Mouse (Mus musculus) lung, adult 2 months (tissue): ENCODE data around the gene Lss. TPM values are rescaled to one million over a fixed set of nuclear protein-coding genes. Genes with fewer than 3 reads are reported as not detected.

Source experiments
- DNase-seq: peaks from one replicate; pipeline ENCODE4 v3.0.0; 2022
- H3K4me1 ChIP-seq: fragments of 200-500 bp; 2 replicates; pipeline ENCODE4 v1.6.1; 2011; ENCODE audit warnings: low read length; ENCODE audit not compliant: control insufficient read depth, insufficient read depth
- H3K4me3 ChIP-seq: fragments of 200-500 bp; replicated peaks from 2 replicates; pipeline ENCODE3; 2011; ENCODE audit warnings: low read depth, mild to moderate bottlenecking, control low read depth, low read length; ENCODE audit errors: extremely low read depth
- CTCF ChIP-seq: fragments of 200-500 bp; IDR thresholded peaks from 2 replicates; pipeline ENCODE4 v1.5.1; 2011; ENCODE audit warnings: mild to moderate bottlenecking, low read length, control low read depth; ENCODE audit not compliant: insufficient read depth
- POLR2A ChIP-seq: fragments of 200-500 bp; IDR thresholded peaks from 2 replicates; pipeline ENCODE4 v1.6.1; 2011; ENCODE audit warnings: low read depth, mild to moderate bottlenecking, control low read depth, low read length, borderline replicate concordance; ENCODE audit errors: extremely low read depth
- WGBS: fragments of 180-500 bp; shearing (Covaris S2); methylation state at CpG from one replicate; pipeline ENCODE4 v1.1.7; 2018; 5-methylcytosine and 5-hydroxymethylcytosine counted together
- polyA plus RNA-seq: library from polyadenylated mRNA; depleted of rRNA; stranded (reverse); fragments of >200 nt; gene quantifications from 2 replicates; pipeline ENCODE4 v1.2.3, GENCODE M21; 2012; rRNA removed

Gene Lss
- polyA plus RNA-seq: 20.7 and 30.0 TPM in 2 replicates

DNA sequence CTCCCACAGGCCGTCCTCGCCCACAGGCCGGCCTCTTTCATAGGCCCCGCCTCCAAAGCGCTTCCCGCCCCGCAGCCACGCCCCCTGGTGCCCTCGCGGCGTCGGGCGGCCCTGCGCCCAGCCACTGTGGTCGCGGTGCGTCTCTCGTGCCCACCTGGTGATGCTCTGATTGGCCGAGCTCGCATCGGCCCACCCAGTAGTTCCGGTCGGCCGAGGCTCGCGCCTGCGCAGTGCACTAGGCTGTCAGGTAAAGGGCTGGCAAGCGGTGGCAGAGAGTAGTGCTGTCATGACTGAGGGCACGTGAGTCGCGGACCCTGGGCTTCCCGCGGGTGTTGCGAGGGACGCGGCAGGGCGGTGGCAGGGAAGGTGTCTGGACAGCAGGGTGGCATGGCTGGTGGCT is at the start of gene Lss:
Gene Lss, plus strand, starts transcription at position 214 of the 400 bp plus-strand sequence.
- WGBS: under 1% methylated on average over 37 of the region's 37 CpGs

GRCm38 (mm10) chr10:76486302-76486701 is 45.1 kb upstream of the Lss start:
- no peak for DNase-seq
- TF ChIP-seq POLR2A (no peak), CTCF (no peak)
- Histone ChIP-seq H3K4me1 (no peaks in the 10 kb centered on the region), H3K4me3 (no peak overlapping the region)
- WGBS: 95% methylated on average over 2 of the region's 2 CpGs

More for the DNA sequence above, at the start of gene Lss:
- TF ChIP-seq CTCF (no peak), POLR2A (peak; percentile 81; the same call in 1 of the 2 replicates)
- H3K4me3 ChIP-seq: peak within 1 kb of the TSS; percentile 87
- DNase-seq: peak; percentile 93
- 0 out of 2 replicates have a peak, but pooled peaks cover 2% of the 10 kb centered on the region for H3K4me1 ChIP-seq

GRCm38 (mm10) chr10:76488265-76488664 is 43.1 kb upstream of the Lss start:
- Histone ChIP-seq H3K4me1 (no peaks in the 10 kb centered on the region), H3K4me3 (no peak overlapping the region)
- 91% methylated on average over 8 of the region's 8 CpGs for WGBS
- no peak for TF ChIP-seq POLR2A
- TF ChIP-seq CTCF: no peak
- DNase-seq: no peak

DNA sequence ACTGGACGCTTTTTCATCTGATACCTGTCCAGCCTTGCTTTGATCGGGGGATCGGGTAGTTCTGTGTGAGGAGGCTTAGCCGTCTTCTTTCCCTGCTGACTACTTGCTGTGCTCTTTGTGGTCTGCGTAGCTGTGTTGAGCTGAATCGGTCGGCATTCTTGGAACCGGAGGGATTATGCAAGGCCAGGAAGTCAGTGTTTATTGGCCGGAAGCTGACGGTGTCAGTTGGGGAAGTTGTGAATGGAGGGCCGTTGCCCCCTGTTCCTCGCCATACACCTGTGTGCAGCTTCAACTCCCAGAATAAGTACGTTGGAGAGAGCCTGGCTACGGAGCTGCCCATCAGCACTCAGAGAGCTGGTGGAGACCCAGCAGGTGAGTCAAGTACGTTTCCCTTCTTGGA is 42.2 kb upstream of the Lss start:
- no peak for DNase-seq
- Histone ChIP-seq H3K4me3 (no peak overlapping the region), H3K4me1 (no peaks in the 10 kb centered on the region)
- no peak for TF ChIP-seq POLR2A
- WGBS: 57% methylated on average over 15 of the region's 15 CpGs

GRCm38 (mm10) chr10:76493527-76493926 is 37.9 kb upstream of the Lss start:
- DNase-seq: no peak
- WGBS: 65% methylated on average over 1 of the region's 1 CpGs
- TF ChIP-seq CTCF: no peak
- no peak for TF ChIP-seq POLR2A
- no peak overlapping the region for H3K4me3 ChIP-seq
- no peaks in the 10 kb centered on the region for H3K4me1 ChIP-seq

- 82% methylated on average over 6 of the region's 6 CpGs for WGBS
- no peak for DNase-seq
- Histone ChIP-seq H3K4me1 (no peaks in the 10 kb centered on the region), H3K4me3 (no peak overlapping the region)
- TF ChIP-seq POLR2A: no peak
- TF ChIP-seq CTCF: no peak
These were observed 35.9 kb upstream of the Lss start for GRCm38 (mm10) chr10:76495501-76495900.

DNA sequence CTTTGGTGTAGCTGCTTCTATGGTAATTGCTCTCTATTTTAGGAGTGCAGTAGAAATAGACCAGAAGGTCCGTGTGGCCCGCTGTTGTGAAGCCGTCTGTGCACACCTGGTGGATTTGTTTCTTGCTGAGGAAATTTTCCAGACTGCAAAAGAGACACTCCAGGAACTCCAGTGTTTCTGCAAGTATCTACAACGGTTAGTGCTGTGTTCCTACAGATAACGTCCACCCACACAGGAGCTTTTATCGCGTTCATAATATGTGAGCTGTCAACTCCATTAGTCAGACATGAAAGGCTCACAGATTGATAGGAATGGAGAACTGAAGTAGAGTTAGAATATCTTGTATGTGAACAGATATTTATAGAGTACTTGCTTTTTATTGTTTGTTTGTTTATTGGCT is 35.0 kb upstream of the Lss start:
- no peak overlapping the region for H3K4me3 ChIP-seq
- no peak for DNase-seq
- TF ChIP-seq POLR2A (no peak), CTCF (no peak)
- no peaks in the 10 kb centered on the region for H3K4me1 ChIP-seq
- WGBS: 81% methylated on average over 7 of the region's 7 CpGs

- no peak for DNase-seq
- TF ChIP-seq POLR2A (no peak), CTCF (no peak)
- Histone ChIP-seq H3K4me3 (no peak overlapping the region), H3K4me1 (no peaks in the 10 kb centered on the region)
- WGBS: 91% methylated on average over 4 of the region's 4 CpGs
These were observed 33.9 kb upstream of the Lss start for GRCm38 (mm10) chr10:76497522-76497921.

DNA sequence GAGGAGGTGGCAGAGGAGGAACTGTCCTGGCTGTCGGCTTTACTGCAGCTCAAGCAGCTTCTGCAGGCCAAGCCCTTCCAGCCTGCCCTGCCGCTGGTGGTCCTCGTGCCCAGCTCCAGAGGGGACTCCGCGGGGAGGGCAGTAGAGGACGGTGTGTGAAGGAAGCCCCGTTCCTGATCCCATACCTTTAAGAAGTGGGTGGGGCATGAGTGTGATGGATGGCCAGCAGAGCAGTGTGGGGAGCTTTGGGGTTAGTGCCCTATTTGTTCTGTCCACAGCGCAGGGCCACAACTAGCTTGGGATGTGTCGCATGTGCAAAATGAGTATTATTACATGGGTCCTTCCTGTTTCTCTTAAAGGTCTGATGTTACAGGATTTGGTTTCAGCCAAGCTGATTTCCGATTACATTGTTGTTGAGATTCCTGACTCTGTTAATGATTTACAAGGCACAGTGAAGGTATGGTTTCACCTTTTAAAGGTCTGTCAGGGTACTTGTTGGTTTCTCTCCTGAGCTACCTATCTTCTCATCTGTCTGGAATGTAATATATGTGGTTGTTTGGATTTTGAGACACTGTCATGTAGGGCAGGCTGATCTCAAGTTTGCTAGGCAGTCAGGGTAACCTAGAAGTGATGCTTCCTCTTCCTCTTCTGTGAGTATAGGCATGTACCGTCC is 27.0 kb upstream of the Lss start:
- DNase-seq: no peak
- Histone ChIP-seq H3K4me1 (no peaks in the 10 kb centered on the region), H3K4me3 (no peak overlapping the region)
- WGBS: 72% methylated on average over 11 of the region's 11 CpGs
- TF ChIP-seq CTCF (no peak), POLR2A (no peak)

GRCm38 (mm10) chr10:76505865-76506264 is 25.5 kb upstream of the Lss start:
- no peak for DNase-seq
- Histone ChIP-seq H3K4me3 (no peak overlapping the region), H3K4me1 (no peaks in the 10 kb centered on the region)
- WGBS: 88% methylated on average over 7 of the region's 7 CpGs
- TF ChIP-seq POLR2A (no peak), CTCF (no peak)

DNA sequence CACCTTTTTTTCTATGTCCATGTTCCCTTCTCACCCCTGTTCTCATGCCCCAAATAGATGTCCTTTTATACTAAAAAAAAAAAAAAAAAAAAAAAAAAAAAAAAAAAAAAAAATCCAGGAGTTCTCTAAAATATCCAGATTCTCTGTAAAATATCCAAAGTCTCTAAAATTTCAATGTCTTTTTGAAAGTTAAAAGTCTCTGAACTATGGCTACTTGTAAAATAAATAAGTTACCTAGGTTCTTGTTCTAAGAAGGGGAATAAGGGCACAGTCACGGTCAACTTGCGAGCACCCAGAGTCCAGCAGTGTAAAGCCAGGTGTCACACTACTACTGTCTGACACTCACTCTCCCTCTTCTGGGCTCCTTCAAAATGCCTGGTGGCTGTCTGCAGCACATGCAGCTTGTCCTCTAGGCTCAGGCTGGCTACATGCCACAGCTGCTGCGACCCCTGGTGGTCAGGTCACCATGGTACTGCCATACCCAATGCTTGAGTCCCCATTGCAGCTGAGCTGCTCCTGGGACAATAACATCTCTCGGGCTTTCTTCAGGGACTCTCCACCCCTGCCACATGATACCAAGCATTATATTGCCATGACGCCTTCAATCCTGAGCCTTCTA is 18.3 kb upstream of the Lss start:
- 53% methylated on average over 5 of the region's 5 CpGs for WGBS
- Histone ChIP-seq H3K4me1 (no peaks in the 10 kb centered on the region), H3K4me3 (no peak overlapping the region)
- no peak for TF ChIP-seq POLR2A
- TF ChIP-seq CTCF: peak; percentile 83
- peak; percentile 69 for DNase-seq
